Mouse (Mus musculus): ENCODE results near the gene Gm20458.

DNA sequence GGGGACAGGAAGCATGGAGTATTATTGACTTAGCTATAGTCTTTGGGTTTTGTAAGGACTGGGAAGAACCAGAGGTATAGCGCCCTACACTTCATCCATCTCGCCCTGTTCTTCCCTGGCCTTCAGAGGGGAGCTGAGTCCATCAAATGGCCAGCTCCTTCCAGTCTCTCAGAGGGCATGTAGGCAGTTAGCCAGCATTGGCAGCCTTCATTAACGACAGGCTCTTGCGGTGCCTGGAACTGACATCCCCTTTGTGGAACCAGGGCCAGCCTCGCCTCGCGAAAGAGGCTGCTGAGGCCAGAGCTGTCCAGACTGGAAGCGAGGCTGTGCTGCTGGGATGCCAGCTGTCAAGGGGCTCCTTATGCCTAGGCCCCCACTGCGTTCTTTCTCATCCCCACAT lies 27.0 kb downstream of the Gm20458 start:
- TF ChIP-seq FLI1 (IDR thresholded peaks at IDR 0.05; ENCODE audit: low read length) (no peak), GATA1 (IDR thresholded peaks at IDR 0.05; ENCODE audit: borderline replicate concordance, low read length) (no peak)

All from megakaryocyte, embryonic 14.5 days (primary cell).